Mouse (Mus musculus) kidney, adult 2 months (tissue): ENCODE data around the gene Upk3b.

ENCODE experiments used
- CTCF ChIP-seq: fragments of 200-500 bp; conservative IDR thresholded peaks from 2 replicates; pipeline ENCODE4 v1.5.1; 2011; ENCODE audit warnings: low read depth, mild to moderate bottlenecking, control low read depth, low read length, moderate library complexity, mixed read lengths; ENCODE audit not compliant: insufficient read depth, insufficient read length
- POLR2A ChIP-seq: fragments of 200-500 bp; IDR thresholded peaks from one replicate; pipeline ENCODE4 v1.6.1; 2011; ENCODE audit warnings: low read depth, low read length, control low read depth

DNA sequence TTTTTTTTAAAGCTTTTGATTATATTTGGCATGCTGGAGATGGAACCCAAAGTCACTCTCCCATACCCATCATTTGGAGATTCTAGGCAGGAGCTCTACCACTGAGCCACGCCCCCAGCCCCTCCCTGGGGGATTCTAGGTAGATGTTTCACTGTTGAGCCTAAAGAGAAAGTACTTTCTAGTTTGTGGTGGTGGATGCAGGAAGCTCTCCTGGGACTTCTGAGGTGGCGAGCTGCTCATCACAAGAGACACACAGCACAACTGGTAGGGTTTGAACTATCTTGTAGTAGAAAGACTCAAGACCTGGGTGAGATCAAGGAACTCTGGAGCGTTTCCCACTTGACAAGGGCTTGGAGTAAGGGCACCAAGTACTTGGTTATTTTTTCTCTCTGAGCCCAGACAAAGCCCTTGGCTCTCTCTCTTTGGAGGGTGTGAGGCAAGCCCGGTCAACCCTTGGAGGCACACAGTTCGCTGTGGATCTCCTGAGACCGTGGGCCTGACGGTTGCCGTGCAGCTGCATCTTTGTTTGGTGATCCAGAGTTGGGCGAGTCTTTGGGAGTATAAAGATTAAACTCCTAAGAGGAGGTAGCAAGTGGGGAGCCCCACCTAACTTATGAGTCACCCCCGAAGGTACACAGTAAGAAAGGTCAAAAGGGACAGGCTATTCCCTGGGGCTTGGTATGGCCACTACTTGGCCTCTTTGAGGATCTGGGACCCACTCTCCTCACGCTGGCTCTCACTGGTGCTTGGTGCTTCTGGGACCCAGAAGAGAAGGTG, 16.2 kb downstream of the Upk3b start, which contains the start of gene Upk3bl:
- no peak for TF ChIP-seq POLR2A
- TF ChIP-seq CTCF: no peak
